35 mouse cellular contexts compared by ENCODE assay signal in the genomic region with DNA sequence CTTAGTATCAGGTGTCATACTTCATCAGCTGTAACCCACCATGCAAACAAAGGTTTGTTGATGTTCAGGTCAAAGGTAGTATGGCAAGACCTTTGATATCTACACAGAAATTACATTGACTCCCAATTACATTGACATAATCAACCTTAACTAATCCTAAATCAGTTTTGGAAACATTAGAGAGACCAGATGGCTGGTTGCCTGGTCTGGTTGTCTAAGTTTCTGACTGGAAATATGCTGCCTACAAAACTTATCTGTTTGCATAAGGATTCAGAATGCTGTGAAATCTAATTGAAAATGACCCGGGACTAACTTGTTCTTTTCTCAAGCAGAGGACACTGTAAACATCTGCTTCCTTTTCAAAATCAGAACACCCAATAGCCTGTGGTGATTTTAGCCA.
"Had no signal": no experiment of that assay in that cellular context is flagged by ENCODE, and none has a peak within 500 bp of the region (broad histone marks: within the 10 kb centered on the region; RNA-seq: fewer than 3 reads in every experiment).

No protein-coding gene starts in this region.

- H3K4me3 ChIP-seq: heart, embryonic 10.5 days; heart, embryonic 12.5 days; heart, embryonic 13.5 days; heart, embryonic 15.5 days; hindbrain, embryonic 10.5 days; hindbrain, embryonic 12.5 days; hindbrain, embryonic 13.5 days; hindbrain, embryonic 15.5 days; intestine, embryonic 15.5 days; kidney, embryonic 15.5 days; layer of hippocampus, adult 2 months had no signal

- ATAC-seq: hindbrain, embryonic 16.5 days; hindbrain, postnatal 0 days; inflammation-experienced regulatory T-cells, adult 6 months; intestine, embryonic 15.5 days; intestine, embryonic 16.5 days; intestine, postnatal 0 days had no signal

- DNase-seq: heart, postnatal 10 days; heart, postnatal 14 days; heart, postnatal 36 days; heart, postnatal 4 days; kidney, adult 11 months; kidney, adult 18-20 months; kidney, adult 2 months; kidney, adult 8-10 months; kidney, adult 9 months; kidney, postnatal 10 days; kidney, postnatal 14 days; kidney, postnatal 25 days; kidney, postnatal 36 days; kidney, postnatal 4 days; layer of hippocampus, adult 9-11 months; layer of hippocampus, postnatal 36 days had no signal

- H3K36me3 ChIP-seq: heart, embryonic 10.5 days; heart, embryonic 12.5 days; heart, embryonic 13.5 days; heart, embryonic 15.5 days; hindbrain, embryonic 10.5 days; hindbrain, embryonic 12.5 days; hindbrain, embryonic 13.5 days; hindbrain, embryonic 15.5 days; intestine, embryonic 15.5 days; kidney, embryonic 15.5 days had no signal

- H3K4me2 ChIP-seq: heart, embryonic 11.5 days; heart, embryonic 12.5 days; heart, embryonic 13.5 days; heart, embryonic 15.5 days; hindbrain, embryonic 12.5 days; hindbrain, embryonic 13.5 days; hindbrain, embryonic 14.5 days; hindbrain, embryonic 15.5 days; intestine, embryonic 15.5 days; kidney, embryonic 15.5 days had no signal

- H3K27me3 ChIP-seq: heart, embryonic 12.5 days; heart, embryonic 13.5 days; heart, embryonic 15.5 days; hindbrain, embryonic 12.5 days; hindbrain, embryonic 13.5 days; hindbrain, embryonic 15.5 days; intestine, embryonic 15.5 days; kidney, embryonic 15.5 days had no signal

- H3K27ac ChIP-seq: heart, embryonic 10.5 days; heart, embryonic 13.5 days; heart, embryonic 15.5 days; hindbrain, embryonic 10.5 days; hindbrain, embryonic 12.5 days; hindbrain, embryonic 13.5 days; hindbrain, embryonic 14.5 days; hindbrain, embryonic 15.5 days; hindbrain, postnatal 0 days; intestine, embryonic 15.5 days; kidney, embryonic 15.5 days; kidney, postnatal 0 days; layer of hippocampus, adult 2 months had no signal

- H3K9ac ChIP-seq: heart, embryonic 12.5 days; heart, embryonic 13.5 days; heart, embryonic 15.5 days; hindbrain, embryonic 12.5 days; hindbrain, embryonic 13.5 days; hindbrain, embryonic 14.5 days; hindbrain, embryonic 15.5 days; intestine, embryonic 15.5 days; kidney, embryonic 15.5 days had no signal

- H3K9me3 ChIP-seq: heart, embryonic 10.5 days; heart, embryonic 12.5 days; heart, embryonic 13.5 days; heart, embryonic 15.5 days; hindbrain, embryonic 10.5 days; hindbrain, embryonic 12.5 days; hindbrain, embryonic 13.5 days; hindbrain, embryonic 15.5 days; intestine, embryonic 15.5 days; kidney, embryonic 15.5 days had no signal

- H3K4me1 ChIP-seq: heart, embryonic 10.5 days; hindbrain, embryonic 12.5 days; hindbrain, embryonic 15.5 days; intestine, embryonic 15.5 days; kidney, embryonic 15.5 days had no signal
